Mouse (Mus musculus): Measurements from ENCODE around the gene Itga6.
A peak's percentile ranks its signal among the peaks of the same experiment; 100 is the strongest.
"Not testable (repeated sequence)": the region's sequence is repeated elsewhere in the genome, so short reads cannot be mapped to it uniquely, and the experiment has no call there.

Itga6 gene

GRCm38 (mm10) chr2:71745610-71746374 is at the start of gene Itga6:
TSS of gene Itga6 (plus strand) at chr2:71745616.
- DNase-seq (ENCODE audit: low spot score in 2 of 2): no peak

DNA sequence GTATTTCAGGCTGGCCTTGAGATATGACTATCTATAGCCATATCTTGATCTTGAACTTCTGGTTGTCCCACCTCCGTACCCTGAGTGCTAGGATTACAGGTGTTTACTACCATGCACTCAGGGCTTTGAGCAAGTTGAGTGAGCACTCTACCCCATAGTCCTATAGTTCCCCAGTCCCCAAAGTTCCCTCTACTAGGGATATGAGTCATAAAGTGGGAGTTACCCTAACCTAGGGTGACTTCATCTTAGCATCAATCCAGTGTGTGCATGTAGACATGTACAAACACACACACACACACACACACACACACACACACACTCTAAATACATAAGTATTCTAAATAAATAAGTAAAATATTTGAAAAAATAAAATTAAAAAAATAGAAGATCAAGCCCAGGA is 48.6 kb upstream of the Itga6 start:
- DNase-seq (ENCODE audit: low spot score in 2 of 2): no peak

- DNase-seq (ENCODE audit: low spot score in 2 of 2): no peak
These were observed 47.7 kb upstream of the Itga6 start for GRCm38 (mm10) chr2:71697408-71698336.

DNA sequence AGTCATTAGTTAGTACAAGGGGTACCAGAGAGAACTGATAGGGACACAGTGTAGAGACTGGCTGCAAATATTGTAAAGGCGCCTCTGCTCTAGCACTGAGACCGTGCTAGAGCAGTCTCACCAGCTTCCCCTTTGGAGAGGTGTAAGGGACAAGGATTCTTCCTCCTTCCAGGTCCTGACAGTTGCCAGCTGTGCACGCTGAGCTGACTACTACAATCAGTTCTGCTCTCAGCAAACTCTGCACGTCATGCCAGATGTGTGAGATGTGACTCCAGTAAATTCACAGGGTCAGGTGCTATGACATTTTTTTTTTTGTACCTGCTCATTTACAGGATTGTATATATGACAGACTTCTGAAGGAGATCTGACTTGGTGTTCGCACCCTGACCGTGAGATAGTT is 47.0 kb upstream of the Itga6 start:
- no peak for DNase-seq (ENCODE audit: low spot score in 2 of 2)

GRCm38 (mm10) chr2:71698942-71699341 is 46.5 kb upstream of the Itga6 start:
- no peak for DNase-seq (ENCODE audit: low spot score in 2 of 2)

- no peak for DNase-seq (ENCODE audit: low spot score in 2 of 2)
These were observed 44.1 kb upstream of the Itga6 start for GRCm38 (mm10) chr2:71701341-71701740.

GRCm38 (mm10) chr2:71704309-71704708 is 41.1 kb upstream of the Itga6 start:
- no peak for DNase-seq (ENCODE audit: low spot score in 2 of 2)

- no peak for DNase-seq (ENCODE audit: low spot score in 2 of 2)
These were observed 36.5 kb upstream of the Itga6 start for GRCm38 (mm10) chr2:71708886-71709285.

DNA sequence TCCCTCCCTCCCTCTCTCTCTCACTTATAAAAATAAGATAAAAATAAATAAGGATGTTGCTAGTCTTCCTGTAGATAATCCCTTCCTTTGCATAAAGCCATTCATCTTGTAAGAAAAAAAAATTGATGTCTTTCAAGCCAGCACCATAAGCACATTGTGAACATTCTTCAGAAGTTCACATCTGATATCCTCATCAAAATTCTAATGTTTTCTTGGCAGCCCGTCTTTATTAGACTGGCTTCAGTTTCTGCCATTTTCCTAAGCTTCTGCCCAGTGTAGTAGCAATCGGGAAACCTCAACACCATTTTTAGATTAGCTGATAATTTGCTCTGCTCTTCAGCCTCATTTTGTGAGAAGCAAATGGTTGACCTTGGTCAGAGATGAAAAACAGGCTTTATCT is 33.8 kb upstream of the Itga6 start:
- peak; percentile 22 to 68 for DNase-seq (ENCODE audit: low spot score in 2 of 2)

- no peak for DNase-seq (ENCODE audit: low spot score in 2 of 2)
These were observed 31.0 kb upstream of the Itga6 start for GRCm38 (mm10) chr2:71714416-71714815.

DNA sequence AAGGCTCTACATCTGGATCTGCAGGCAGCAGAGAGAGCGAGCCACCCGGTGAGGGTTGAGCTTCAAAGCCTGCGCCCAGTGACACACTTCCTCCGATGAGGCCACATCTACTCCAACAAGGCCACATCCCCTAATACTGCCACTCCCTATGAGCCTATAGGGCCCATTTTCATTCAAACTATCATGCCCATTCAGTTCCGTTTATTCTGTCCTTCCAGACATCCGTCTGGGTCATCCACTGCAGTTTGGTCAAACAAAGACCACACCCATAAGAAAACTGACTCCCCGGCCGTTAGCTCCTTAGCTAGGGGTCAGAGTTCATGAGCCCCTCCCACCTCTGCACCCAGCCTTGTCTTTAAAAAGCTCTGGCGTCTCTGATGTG is 26.4 kb upstream of the Itga6 start:
- no peak for DNase-seq (ENCODE audit: low spot score in 2 of 2)

DNA sequence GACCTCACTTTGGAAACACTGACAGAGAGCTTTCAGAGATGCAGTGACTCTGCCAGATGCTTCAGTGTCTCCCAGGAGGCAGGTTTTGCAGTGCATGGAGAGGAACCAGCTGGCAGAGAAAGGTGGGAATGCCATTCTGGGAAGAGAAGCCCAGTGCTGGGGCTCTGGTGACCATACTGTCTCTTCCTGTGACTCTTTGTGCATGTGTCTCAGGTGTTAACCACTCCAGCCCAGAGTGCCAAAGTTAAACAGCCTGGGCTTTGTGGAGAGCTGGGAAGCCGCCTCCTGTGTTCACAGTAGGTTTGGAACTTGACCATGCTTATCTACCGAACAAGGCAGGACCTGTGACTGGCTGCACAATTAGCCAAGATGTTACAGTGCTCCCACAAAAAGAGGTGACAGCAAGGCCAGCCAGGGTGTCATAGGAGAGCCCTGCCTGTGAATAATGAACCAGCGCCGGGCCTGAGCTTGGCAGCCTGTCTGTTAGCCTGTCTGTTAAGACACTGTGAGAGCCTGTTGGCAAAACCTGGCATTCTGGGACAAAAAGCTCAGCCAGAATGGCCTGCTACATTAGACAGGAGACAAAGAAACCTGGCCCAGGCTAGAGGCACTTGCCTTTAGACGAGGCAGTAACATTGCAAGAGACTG is 25.9 kb upstream of the Itga6 start:
- DNase-seq (ENCODE audit: low spot score in 2 of 2): peak; percentile 16 to 35

GRCm38 (mm10) chr2:71720556-71720955 is 24.9 kb upstream of the Itga6 start:
- DNase-seq (ENCODE audit: low spot score in 2 of 2): not testable (repeated sequence)

GRCm38 (mm10) chr2:71722913-71723312 is 22.5 kb upstream of the Itga6 start:
- DNase-seq (ENCODE audit: low spot score in 2 of 2): no peak

GRCm38 (mm10) chr2:71723623-71724022 is 21.8 kb upstream of the Itga6 start:
- DNase-seq (ENCODE audit: low spot score in 2 of 2): no peak

DNA sequence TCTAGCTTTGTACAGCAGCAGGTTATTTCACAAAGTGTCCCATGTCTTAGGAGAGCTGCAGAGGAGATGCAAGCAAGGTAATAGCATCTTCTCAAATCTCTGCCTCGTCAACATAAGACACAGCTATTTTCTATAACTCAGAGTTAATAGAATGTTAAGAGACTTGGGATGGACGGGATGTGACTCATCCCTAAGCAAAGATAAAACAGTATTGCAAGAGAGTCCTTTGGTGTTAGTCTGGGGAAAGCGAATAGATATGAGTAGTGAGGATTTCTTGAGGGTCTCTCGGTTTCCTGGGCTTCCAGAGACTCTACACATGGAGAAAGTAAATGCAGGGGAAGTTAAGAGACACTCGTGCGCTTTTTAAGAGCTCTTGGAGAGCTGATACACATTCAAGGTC is 21.4 kb upstream of the Itga6 start:
- no peak for DNase-seq (ENCODE audit: low spot score in 2 of 2)

GRCm38 (mm10) chr2:71725446-71725845 is 20.0 kb upstream of the Itga6 start:
- DNase-seq (ENCODE audit: low spot score in 2 of 2): no peak

DNA sequence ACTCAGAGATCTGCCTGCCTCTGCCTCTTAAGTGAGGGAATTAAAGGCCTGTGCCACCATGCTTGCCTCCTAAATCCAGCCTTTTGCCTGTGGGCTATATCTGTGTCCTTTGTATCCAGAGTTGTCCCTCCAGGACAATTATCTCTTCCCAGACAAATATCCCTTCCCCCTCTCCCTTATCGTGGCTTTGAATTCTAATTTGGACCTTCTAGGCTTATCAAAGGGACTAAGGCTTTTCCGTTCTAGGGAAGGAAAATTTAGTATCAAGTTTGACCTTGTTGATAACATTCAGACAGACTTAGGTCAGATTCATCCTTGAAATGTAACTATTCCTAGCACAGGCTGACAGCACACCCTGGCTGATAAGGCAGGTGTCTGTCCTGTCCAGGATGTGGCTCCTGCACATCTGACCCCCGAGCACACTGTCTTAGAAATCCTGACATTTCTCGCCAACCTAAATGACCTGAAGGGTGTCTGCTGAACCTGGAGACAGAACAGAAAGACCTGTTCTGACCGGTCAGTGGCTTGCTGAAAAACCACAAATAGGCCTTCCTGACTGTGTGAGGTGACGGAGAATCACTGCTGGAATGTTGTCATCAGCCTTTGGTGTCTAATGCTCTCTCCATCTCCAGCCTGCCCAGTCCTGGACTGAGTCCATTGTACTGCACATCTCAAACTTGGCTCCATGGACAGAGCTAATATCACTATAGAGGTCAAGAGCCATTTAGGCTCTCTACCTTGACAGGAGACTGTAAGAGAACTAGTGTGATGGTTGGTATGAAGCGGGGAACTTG is 18.3 kb upstream of the Itga6 start:
- no peak for DNase-seq (ENCODE audit: low spot score in 2 of 2)

GRCm38 (mm10) chr2:71728341-71728740 is 17.1 kb upstream of the Itga6 start:
- DNase-seq (ENCODE audit: low spot score in 2 of 2): no peak

DNA sequence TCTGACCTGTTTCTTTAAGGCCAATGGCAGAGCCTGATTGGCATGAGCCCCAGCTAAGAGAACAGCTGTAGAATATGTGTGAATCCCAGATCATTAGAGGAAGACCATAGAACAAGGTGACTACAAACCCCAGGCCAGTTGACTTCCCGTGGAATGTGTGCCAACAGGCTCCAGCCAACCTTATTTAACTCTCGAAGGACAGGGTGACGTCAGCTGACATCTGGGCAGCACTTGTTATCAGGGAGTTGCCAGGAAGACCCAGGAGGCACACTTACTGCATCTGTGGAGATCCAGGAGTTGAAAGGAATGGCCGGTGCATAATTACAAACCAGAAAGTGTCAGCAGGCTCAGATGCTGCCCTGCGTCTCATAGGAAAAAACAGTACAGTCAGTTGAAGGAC is 16.6 kb upstream of the Itga6 start:
- DNase-seq (ENCODE audit: low spot score in 2 of 2): peak in 1 of 2 experiments; percentile 22

Measured in heart, adult 9 months (tissue).